Mouse (Mus musculus): Measurements from ENCODE around the gene Cdc42se2. TPM values are rescaled to one million over a fixed set of nuclear protein-coding genes. Genes with fewer than 3 reads are reported as not detected.

Gene Cdc42se2
- total RNA-seq, 1 experiment from 2014 or later = 192 TPM

- ATAC-seq (replicated peaks; ENCODE audit: insufficient number of reproducible peaks, low FRiP score, low TSS enrichment, poor library complexity, severe bottlenecking) = no peak
These were observed 59.1 kb downstream of the Cdc42se2 start for GRCm38 (mm10) chr11:54728371-54728770.

GRCm38 (mm10) chr11:54727327-54727901 lies 60.1 kb downstream of the Cdc42se2 start:
- peak; percentile 77 for ATAC-seq (replicated peaks; ENCODE audit: insufficient number of reproducible peaks, low FRiP score, low TSS enrichment, poor library complexity, severe bottlenecking)

DNA sequence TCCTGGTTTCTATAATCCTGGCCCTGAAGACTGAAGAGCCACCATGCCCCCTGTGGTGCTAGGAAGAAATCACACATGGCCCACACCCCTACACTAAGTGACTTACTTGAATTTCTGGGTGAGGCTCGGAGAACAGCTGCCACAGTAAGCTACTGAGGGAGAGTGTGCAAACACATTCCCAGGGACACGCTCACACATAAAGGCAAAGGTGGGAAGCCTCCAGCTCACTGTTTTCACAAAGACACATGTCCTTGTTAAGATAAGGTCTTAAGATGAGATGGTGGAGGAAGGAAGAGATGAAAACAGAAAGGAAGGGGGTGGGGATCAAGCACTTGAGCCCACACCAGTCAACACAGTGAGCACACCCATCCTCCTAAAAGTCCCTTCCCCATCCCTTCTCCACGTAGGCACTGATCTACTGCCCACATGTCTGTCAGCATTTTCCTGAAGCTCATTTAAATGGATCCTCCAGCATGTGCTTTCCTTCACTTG lies 60.9 kb downstream of the Cdc42se2 start:
- ATAC-seq (replicated peaks; ENCODE audit: insufficient number of reproducible peaks, low FRiP score, low TSS enrichment, poor library complexity, severe bottlenecking) = no peak

DNA sequence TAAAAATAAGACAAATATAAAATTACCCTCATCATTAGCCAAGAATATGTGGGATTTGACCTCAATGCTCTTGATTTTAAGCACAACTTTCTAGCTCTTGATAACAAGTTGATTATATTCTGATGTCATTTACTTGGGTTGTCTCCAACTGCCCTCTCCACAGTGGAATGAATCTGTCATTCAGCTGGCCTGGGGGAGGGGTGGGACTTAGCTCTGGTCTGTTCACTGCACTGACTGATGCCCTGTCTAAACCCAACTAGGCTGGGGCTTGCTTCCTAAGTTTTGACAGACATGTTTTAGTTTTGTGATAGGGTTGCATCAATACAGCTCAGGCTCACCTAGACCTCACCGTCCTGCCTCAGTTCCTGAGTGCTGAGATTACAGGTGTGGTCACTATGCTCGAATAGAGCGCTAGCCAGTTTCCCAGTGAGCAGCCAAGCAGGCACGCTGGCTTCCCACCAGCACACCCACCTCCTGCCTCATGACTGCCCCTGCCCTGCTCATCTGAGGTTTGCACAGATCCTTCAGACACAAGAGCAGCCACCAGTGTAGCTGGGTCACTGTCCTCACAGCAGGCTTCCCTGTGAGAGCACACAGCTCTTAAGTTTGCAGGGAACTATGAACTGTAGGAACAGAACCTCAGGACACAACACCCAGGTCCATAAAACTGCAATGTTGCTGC lies 63.0 kb downstream of the Cdc42se2 start:
- ATAC-seq (replicated peaks; ENCODE audit: insufficient number of reproducible peaks, low FRiP score, low TSS enrichment, poor library complexity, severe bottlenecking) = no peak

- ATAC-seq (replicated peaks; ENCODE audit: insufficient number of reproducible peaks, low FRiP score, low TSS enrichment, poor library complexity, severe bottlenecking) = no peak
These were observed 65.4 kb downstream of the Cdc42se2 start for GRCm38 (mm10) chr11:54722057-54722456.

- no peak for ATAC-seq (replicated peaks; ENCODE audit: insufficient number of reproducible peaks, low FRiP score, low TSS enrichment, poor library complexity, severe bottlenecking)
These were observed 68.9 kb downstream of the Cdc42se2 start for GRCm38 (mm10) chr11:54718601-54719000.

- ATAC-seq (replicated peaks; ENCODE audit: insufficient number of reproducible peaks, low FRiP score, low TSS enrichment, poor library complexity, severe bottlenecking) = no peak
These were observed 69.6 kb downstream of the Cdc42se2 start for GRCm38 (mm10) chr11:54717893-54718292.

GRCm38 (mm10) chr11:54712849-54713248 lies 74.6 kb downstream of the Cdc42se2 start:
- no peak for ATAC-seq (replicated peaks; ENCODE audit: insufficient number of reproducible peaks, low FRiP score, low TSS enrichment, poor library complexity, severe bottlenecking)

- ATAC-seq (replicated peaks; ENCODE audit: insufficient number of reproducible peaks, low FRiP score, low TSS enrichment, poor library complexity, severe bottlenecking) = peak; percentile 63
These were observed 76.8 kb downstream of the Cdc42se2 start for GRCm38 (mm10) chr11:54710512-54711293.

- no peak for ATAC-seq (replicated peaks; ENCODE audit: insufficient number of reproducible peaks, low FRiP score, low TSS enrichment, poor library complexity, severe bottlenecking)
These were observed 77.8 kb downstream of the Cdc42se2 start for GRCm38 (mm10) chr11:54709645-54710044.

- no peak for ATAC-seq (replicated peaks; ENCODE audit: insufficient number of reproducible peaks, low FRiP score, low TSS enrichment, poor library complexity, severe bottlenecking)
These were observed 79.3 kb downstream of the Cdc42se2 start for GRCm38 (mm10) chr11:54708153-54708552.

DNA sequence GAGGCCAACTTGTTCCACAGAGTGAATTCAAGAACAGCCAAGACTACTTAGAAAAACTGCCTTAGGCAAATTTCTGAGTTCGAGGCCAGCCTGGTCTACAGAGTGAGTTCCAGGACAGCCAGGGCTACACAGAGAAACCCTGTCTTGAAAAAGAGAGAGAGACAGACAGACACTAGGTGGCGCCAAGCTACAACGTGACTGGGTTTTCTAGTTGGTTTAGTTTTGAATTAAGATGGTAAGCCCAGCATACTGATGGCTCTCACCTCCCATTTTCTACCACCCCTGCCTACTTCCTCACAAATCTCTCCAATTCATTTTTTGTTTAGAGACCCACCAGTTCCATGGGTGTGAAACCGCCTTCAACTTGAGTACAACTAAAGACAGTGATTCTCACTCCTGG lies 84.2 kb downstream of the Cdc42se2 start:
- ATAC-seq (replicated peaks; ENCODE audit: insufficient number of reproducible peaks, low FRiP score, low TSS enrichment, poor library complexity, severe bottlenecking) = peak; percentile 73

- no peak for ATAC-seq (replicated peaks; ENCODE audit: insufficient number of reproducible peaks, low FRiP score, low TSS enrichment, poor library complexity, severe bottlenecking)
These were observed 85.6 kb downstream of the Cdc42se2 start for GRCm38 (mm10) chr11:54701848-54702247.

- ATAC-seq (replicated peaks; ENCODE audit: insufficient number of reproducible peaks, low FRiP score, low TSS enrichment, poor library complexity, severe bottlenecking) = no peak
These were observed 87.5 kb downstream of the Cdc42se2 start for GRCm38 (mm10) chr11:54699972-54700371.

GRCm38 (mm10) chr11:54698636-54699035 lies 88.8 kb downstream of the Cdc42se2 start:
- no peak for ATAC-seq (replicated peaks; ENCODE audit: insufficient number of reproducible peaks, low FRiP score, low TSS enrichment, poor library complexity, severe bottlenecking)

- ATAC-seq (replicated peaks; ENCODE audit: insufficient number of reproducible peaks, low FRiP score, low TSS enrichment, poor library complexity, severe bottlenecking) = no peak
These were observed 89.9 kb downstream of the Cdc42se2 start for GRCm38 (mm10) chr11:54697611-54698010.

- no peak for ATAC-seq (replicated peaks; ENCODE audit: insufficient number of reproducible peaks, low FRiP score, low TSS enrichment, poor library complexity, severe bottlenecking)
These were observed 91.5 kb downstream of the Cdc42se2 start for GRCm38 (mm10) chr11:54695951-54696350.

GRCm38 (mm10) chr11:54694291-54694690 lies 93.2 kb downstream of the Cdc42se2 start:
- no peak for ATAC-seq (replicated peaks; ENCODE audit: insufficient number of reproducible peaks, low FRiP score, low TSS enrichment, poor library complexity, severe bottlenecking)

DNA sequence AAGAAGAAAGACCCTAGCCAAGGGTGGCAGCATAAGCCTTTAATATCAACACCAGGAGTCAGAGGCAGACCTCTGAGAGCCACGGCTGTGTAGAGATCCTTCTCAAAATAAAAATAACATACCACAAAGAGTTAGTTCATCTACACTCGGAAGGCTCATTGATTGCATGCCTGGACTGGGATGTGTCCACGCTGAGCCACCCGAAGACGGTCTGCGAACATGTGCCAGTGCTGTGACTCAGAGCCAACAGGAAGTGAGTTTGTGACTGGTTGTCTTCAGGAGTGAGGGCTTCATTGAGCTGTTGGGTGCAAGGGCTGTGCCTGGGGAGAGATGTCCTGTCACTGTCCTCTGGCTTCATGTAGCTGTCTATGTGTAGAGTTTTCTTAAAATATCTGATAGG lies 93.8 kb downstream of the Cdc42se2 start:
- ATAC-seq (replicated peaks; ENCODE audit: insufficient number of reproducible peaks, low FRiP score, low TSS enrichment, poor library complexity, severe bottlenecking) = no peak

GRCm38 (mm10) chr11:54691179-54691578 lies 96.3 kb downstream of the Cdc42se2 start:
- ATAC-seq (replicated peaks; ENCODE audit: insufficient number of reproducible peaks, low FRiP score, low TSS enrichment, poor library complexity, severe bottlenecking) = peak; percentile 59

Measured in monocyte, adult 5-6 weeks (primary cell).